Mouse (Mus musculus): ENCODE results near the gene Slc17a9. TPM values are rescaled to one million over a fixed set of nuclear protein-coding genes. Genes with fewer than 3 reads are reported as not detected.

The Slc17a9 gene
- polyA plus RNA-seq, 1 experiment from 2014 or later, result 2.3 TPM

- Histone ChIP-seq H3K9ac (no peak overlapping the region), H3K4me3 (replicated peaks) (no peak overlapping the region), H3K4me1 (replicated peaks) (no peaks in the 10 kb centered on the region), H3K27ac (no peak overlapping the region), H3K9me3 (no peaks in the 10 kb centered on the region), H3K36me3 (no peaks in the 10 kb centered on the region), H3K27me3 (replicated peaks) (0 out of 2 replicates have a peak, but pooled peaks cover 3% of the 10 kb centered on the region), H3K4me2 (replicated peaks) (no peak overlapping the region)
- WGBS, result 66% methylated on average over 7 of the region's 7 CpGs
- no peak for ATAC-seq
Measured at GRCm38 (mm10) chr2:180741421-180741820, 16.4 kb downstream of the Slc17a9 start.

- Histone ChIP-seq H3K9ac (no peak overlapping the region), H3K36me3 (no peaks in the 10 kb centered on the region), H3K4me1 (replicated peaks) (no peaks in the 10 kb centered on the region), H3K9me3 (no peaks in the 10 kb centered on the region), H3K4me2 (replicated peaks) (no peak overlapping the region), H3K27ac (no peak overlapping the region), H3K4me3 (replicated peaks) (no peak overlapping the region), H3K27me3 (replicated peaks) (0 out of 2 replicates have a peak, but pooled peaks cover 4% of the 10 kb centered on the region)
- no peak for ATAC-seq
- 88% methylated on average over 6 of the region's 6 CpGs for WGBS
Measured at GRCm38 (mm10) chr2:180742820-180743219, 17.8 kb downstream of the Slc17a9 start.

- ATAC-seq, result no peak
- no peaks in the 10 kb centered on the region for H3K4me1 ChIP-seq (replicated peaks)
- H3K9ac ChIP-seq, result no peak overlapping the region
- 0 out of 2 replicates have a peak, but pooled peaks cover 4% of the 10 kb centered on the region for H3K27me3 ChIP-seq (replicated peaks)
- H3K27ac ChIP-seq, result no peak overlapping the region
- 97% methylated on average over 2 of the region's 2 CpGs for WGBS
- no peak overlapping the region for H3K4me2 ChIP-seq (replicated peaks)
- H3K4me3 ChIP-seq (replicated peaks), result no peak overlapping the region
- no peaks in the 10 kb centered on the region for H3K36me3 ChIP-seq
- no peaks in the 10 kb centered on the region for H3K9me3 ChIP-seq
Measured at GRCm38 (mm10) chr2:180743321-180743720, 18.3 kb downstream of the Slc17a9 start.

GRCm38 (mm10) chr2:180745248-180745927, 20.3 kb downstream of the Slc17a9 start:
- WGBS, result 34% methylated on average over 17 of the region's 17 CpGs
- Histone ChIP-seq H3K4me2 (replicated peaks) (no peak overlapping the region), H3K27ac (no peak overlapping the region)

DNA sequence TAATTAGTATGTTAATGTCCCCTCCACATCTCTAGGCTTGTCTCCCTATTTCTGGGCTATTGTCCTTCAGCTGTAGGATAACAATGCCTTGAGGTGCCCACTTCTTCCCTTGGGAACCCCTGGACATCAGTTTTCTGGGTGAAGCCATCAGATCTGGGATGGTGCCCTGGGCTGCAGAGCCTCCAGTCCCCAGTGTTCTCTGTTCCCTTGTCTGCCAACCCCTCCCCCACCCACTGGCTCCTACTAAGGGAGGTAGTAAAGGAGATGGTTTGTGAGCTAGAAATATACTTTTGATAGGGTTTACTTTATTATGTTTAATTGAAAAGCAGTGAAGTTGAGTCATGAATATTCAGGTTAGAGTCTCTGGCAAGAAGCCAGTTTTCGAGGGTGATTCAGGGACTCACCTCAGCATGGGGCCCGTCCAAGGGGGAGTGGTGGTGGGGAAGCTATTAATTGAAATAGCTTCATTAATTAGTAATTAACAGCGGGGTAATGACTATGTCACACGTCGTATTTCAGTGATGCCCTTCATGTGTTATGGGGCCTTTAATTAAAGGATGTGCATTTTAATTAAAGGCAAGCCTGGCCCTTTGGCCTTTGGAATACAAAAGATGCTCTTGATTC, 21.6 kb downstream of the Slc17a9 start:
- Histone ChIP-seq H3K4me1 (replicated peaks) (no peaks in the 10 kb centered on the region), H3K4me3 (replicated peaks) (no peak overlapping the region), H3K9me3 (no peaks in the 10 kb centered on the region), H3K27ac (no peak overlapping the region), H3K9ac (no peak overlapping the region), H3K4me2 (replicated peaks) (no peak overlapping the region), H3K27me3 (replicated peaks) (peaks cover 4% of the 10 kb centered on the region; the same call in 1 of the 2 replicates), H3K36me3 (no peaks in the 10 kb centered on the region)
- WGBS, result 41% methylated on average over 5 of the region's 5 CpGs
- ATAC-seq, result no peak

More at GRCm38 (mm10) chr2:180745248-180745927, 20.3 kb downstream of the Slc17a9 start:
- H3K9ac ChIP-seq, result no peak overlapping the region
- ATAC-seq, result peak; percentile 70; the same call in 1 of the 2 replicates
- H3K4me3 ChIP-seq (replicated peaks), result no peak overlapping the region
- peaks cover 4% of the 10 kb centered on the region; the same call in 1 of the 2 replicates for H3K27me3 ChIP-seq (replicated peaks)
- H3K4me1 ChIP-seq (replicated peaks), result no peaks in the 10 kb centered on the region
- H3K36me3 ChIP-seq, result no peaks in the 10 kb centered on the region
- no peaks in the 10 kb centered on the region for H3K9me3 ChIP-seq

- Histone ChIP-seq H3K4me3 (replicated peaks) (no peak overlapping the region), H3K36me3 (no peaks in the 10 kb centered on the region), H3K9me3 (no peaks in the 10 kb centered on the region), H3K4me2 (replicated peaks) (no peak overlapping the region), H3K27me3 (replicated peaks) (peaks cover 4% of the 10 kb centered on the region; the same call in 1 of the 2 replicates), H3K27ac (no peak overlapping the region), H3K4me1 (replicated peaks) (no peaks in the 10 kb centered on the region), H3K9ac (no peak overlapping the region)
- WGBS, result 38% methylated on average over 5 of the region's 5 CpGs
- ATAC-seq, result no peak
Measured at GRCm38 (mm10) chr2:180748904-180749303, 23.8 kb downstream of the Slc17a9 start.

DNA sequence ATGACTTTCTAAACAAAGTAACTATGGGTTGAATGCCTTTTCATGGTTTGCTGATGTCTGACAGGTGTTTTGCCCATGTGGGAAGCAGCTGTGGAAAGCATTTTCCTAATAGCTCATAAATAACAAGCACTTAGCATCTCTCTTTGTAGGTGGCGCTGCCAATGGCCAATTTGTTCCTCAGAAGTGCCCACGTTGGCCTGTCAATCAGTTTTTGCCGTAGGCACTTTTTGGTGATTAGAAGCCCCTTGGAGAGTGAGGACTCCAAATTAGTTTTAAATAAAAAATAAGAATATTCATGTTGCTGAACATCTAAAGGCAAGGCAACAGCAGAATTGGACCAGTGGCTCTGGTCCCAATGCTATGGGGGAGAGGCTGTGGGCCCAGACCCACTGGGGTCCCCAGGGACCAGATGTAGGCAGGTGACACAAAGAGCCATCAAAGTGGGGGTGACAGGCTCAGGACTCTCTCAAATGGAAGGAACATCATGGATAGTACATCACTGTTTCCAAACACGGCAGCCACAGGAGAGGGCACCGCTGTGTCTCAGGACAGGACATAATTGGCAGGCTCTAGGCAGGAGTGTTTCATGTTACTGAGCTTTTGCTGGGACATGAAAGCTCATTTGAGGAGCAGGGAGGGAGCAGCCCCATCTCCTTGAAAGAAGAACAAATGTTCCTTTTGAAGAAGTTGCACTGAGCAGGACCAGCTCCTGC, 30.1 kb downstream of the Slc17a9 start:
- Histone ChIP-seq H3K9ac (no peak overlapping the region), H3K9me3 (no peaks in the 10 kb centered on the region), H3K4me3 (replicated peaks) (no peak overlapping the region), H3K27me3 (replicated peaks) (peaks cover 2% of the 10 kb centered on the region; the same call in 1 of the 2 replicates), H3K4me2 (replicated peaks) (no peak overlapping the region), H3K27ac (no peak overlapping the region), H3K36me3 (no peaks in the 10 kb centered on the region), H3K4me1 (replicated peaks) (no peaks in the 10 kb centered on the region)
- 76% methylated on average over 5 of the region's 5 CpGs for WGBS
- ATAC-seq, result no peak

DNA sequence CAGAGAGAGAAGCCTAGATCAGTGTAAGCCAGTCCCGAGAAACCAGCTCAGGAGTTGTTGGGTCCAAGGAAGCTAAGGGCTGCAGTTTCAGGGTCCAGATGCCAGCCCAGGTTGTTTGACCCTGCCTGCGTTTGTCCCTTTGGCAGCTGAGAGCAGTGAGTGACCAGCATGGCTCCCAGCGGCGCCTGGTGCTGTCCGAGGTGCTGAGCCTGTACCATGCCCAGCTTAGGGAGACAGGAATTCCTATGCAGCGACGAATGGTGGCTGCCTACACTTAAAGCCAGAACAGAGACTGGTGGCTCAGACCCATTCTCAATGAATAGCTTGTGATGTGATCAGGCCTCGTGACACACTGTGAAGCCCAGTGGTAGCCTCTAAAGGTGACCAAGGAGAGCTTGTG, 30.8 kb downstream of the Slc17a9 start:
- 4% methylated on average over 8 of the region's 8 CpGs for WGBS
- H3K36me3 ChIP-seq, result no peaks in the 10 kb centered on the region

GRCm38 (mm10) chr2:180756786-180757185, 31.7 kb downstream of the Slc17a9 start:
- no peak for ATAC-seq
- Histone ChIP-seq H3K4me3 (replicated peaks) (no peak overlapping the region), H3K27ac (no peak overlapping the region), H3K27me3 (replicated peaks) (peaks cover 5% of the 10 kb centered on the region; the same call in 1 of the 2 replicates), H3K9ac (no peak overlapping the region), H3K4me1 (replicated peaks) (no peaks in the 10 kb centered on the region), H3K36me3 (no peaks in the 10 kb centered on the region), H3K4me2 (replicated peaks) (no peak overlapping the region), H3K9me3 (no peaks in the 10 kb centered on the region)
- WGBS, result 46% methylated on average over 2 of the region's 2 CpGs

More for the DNA sequence above, 30.8 kb downstream of the Slc17a9 start:
- no peak for ATAC-seq
- Histone ChIP-seq H3K4me3 (replicated peaks) (no peak overlapping the region), H3K4me1 (replicated peaks) (no peaks in the 10 kb centered on the region), H3K9ac (no peak overlapping the region), H3K27ac (no peak overlapping the region), H3K9me3 (no peaks in the 10 kb centered on the region), H3K4me2 (replicated peaks) (no peak overlapping the region), H3K27me3 (replicated peaks) (peaks cover 2% of the 10 kb centered on the region; the same call in 1 of the 2 replicates)

DNA sequence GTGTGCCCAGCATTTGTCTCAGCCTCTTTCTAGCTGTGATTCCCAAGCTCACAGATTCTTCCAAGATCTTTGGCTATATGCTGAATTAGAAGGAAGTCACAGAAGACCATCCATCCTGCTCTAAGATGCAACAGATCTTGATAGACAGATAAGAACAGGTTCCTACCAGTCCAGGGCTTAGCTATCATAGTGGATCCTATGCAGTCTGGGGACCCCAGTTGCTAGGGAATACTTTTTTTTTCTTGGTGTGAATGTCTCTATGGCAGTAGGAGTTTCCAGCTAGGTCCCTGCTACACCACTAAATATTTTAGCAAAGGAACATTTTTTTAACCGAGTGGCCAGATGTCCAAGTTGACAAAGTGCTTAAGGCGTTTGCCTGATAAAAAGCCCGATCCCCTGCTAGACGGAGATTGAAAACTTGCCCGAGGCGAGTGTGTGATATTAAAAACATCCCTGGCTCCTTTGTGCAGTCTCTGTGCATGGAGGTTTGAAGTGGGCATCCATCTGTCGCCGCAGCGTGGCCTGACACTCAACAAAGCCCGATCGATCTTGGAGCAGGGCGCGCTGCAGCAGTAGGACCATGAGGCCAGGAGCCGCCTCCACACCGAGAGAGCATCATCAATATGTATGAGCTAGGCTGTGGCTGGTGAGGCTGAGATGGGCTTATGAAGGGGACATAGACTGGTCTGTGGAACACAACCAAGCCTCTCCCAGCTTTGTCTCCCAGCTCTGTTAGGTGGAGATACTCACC, 33.6 kb downstream of the Slc17a9 start:
- Histone ChIP-seq H3K4me1 (replicated peaks) (no peaks in the 10 kb centered on the region), H3K4me2 (replicated peaks) (no peak overlapping the region), H3K36me3 (no peaks in the 10 kb centered on the region), H3K27me3 (replicated peaks) (peaks cover 5% of the 10 kb centered on the region; the same call in 1 of the 2 replicates), H3K9ac (no peak overlapping the region), H3K4me3 (replicated peaks) (no peak overlapping the region), H3K9me3 (no peaks in the 10 kb centered on the region), H3K27ac (no peak overlapping the region)
- no peak for ATAC-seq
- 56% methylated on average over 15 of the region's 15 CpGs for WGBS

DNA sequence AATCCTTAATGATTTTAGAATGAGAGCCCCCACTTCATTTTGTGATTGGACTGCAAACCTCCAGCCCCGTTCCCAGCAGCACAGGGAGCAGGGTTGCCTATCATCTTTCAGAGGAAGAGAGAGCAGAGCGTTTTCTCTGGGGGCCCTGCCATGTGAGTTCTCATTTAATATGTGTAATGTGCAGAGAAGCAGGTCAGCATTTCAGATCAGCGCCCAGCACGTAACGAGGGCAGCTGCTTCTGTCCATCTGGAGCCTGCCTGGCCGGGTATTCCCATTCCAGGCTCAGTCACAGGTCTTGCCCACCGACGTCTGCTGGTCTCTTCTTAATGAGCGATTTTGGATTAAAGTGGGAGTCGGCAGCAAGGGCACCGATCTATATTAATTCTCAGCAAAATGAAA, 39.9 kb downstream of the Slc17a9 start:
- Histone ChIP-seq H3K4me2 (replicated peaks) (no peak overlapping the region), H3K27ac (no peak overlapping the region), H3K4me1 (replicated peaks) (no peaks in the 10 kb centered on the region), H3K9ac (no peak overlapping the region), H3K4me3 (replicated peaks) (no peak overlapping the region), H3K27me3 (replicated peaks) (0 out of 2 replicates have a peak, but pooled peaks cover 12% of the 10 kb centered on the region), H3K9me3 (no peaks in the 10 kb centered on the region), H3K36me3 (no peaks in the 10 kb centered on the region)
- WGBS, result 79% methylated on average over 11 of the region's 11 CpGs
- ATAC-seq, result no peak

DNA sequence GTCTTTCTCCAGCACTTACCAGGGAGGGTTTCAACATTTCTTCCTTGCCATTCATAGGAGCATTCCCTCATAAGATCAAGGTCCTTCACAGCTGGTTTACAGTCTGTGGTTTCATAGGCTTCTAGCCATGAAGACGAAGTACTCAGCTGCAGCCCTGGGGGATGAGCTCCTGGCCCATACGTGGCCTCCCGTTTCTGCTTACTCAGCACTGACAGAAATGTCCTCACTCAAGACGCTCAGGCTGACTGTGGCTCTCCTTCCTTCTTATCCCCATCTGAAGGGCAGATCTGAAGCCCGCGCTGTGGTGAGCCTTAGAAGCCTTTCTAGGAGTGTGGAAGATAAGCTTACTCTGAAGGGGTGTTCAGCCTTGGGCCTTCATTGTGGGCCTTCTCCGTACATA, 40.6 kb downstream of the Slc17a9 start:
- no peak overlapping the region for H3K4me3 ChIP-seq (replicated peaks)
- 69% methylated on average over 7 of the region's 7 CpGs for WGBS
- H3K9ac ChIP-seq, result no peak overlapping the region
- no peak for ATAC-seq
- H3K9me3 ChIP-seq, result no peaks in the 10 kb centered on the region
- peaks cover 16% of the 10 kb centered on the region for H3K27me3 ChIP-seq (replicated peaks)
- no peaks in the 10 kb centered on the region for H3K4me1 ChIP-seq (replicated peaks)
- H3K4me2 ChIP-seq (replicated peaks), result no peak overlapping the region
- no peak overlapping the region for H3K27ac ChIP-seq
- no peaks in the 10 kb centered on the region for H3K36me3 ChIP-seq
